Mouse (Mus musculus) hindbrain, embryonic 14.5 days (tissue): ENCODE results near the gene Plekhf1. TPM values are rescaled to one million over a fixed set of nuclear protein-coding genes. Genes with fewer than 3 reads are reported as not detected.

Experiments used
- ATAC-seq: fragments of 200-750 bp; cut with Nextera tagmentation; 2 replicates; pipeline ENCODE4 v1.8.0; 2017; ENCODE audit warnings: moderate number of reproducible peaks, mild to moderate bottlenecking, moderate TSS enrichment, moderate library complexity; ENCODE audit not compliant: low FRiP score
- DNase-seq: peaks from one replicate; pipeline ENCODE4 v3.0.0-alpha.2; 2015; ENCODE audit warnings: low spot score
- H3K27ac ChIP-seq: fragments of 300-500 bp; sonication (generic); 2 replicates; pipeline ENCODE4 v1.5.1; 2014; ENCODE audit warnings: mild to moderate bottlenecking, moderate library complexity
- H3K27me3 ChIP-seq: fragments of 300-500 bp; sonication (generic); 2 replicates; pipeline ENCODE4 v1.6.1; 2014; ENCODE audit warnings: mild to moderate bottlenecking, low read length, mixed read lengths; ENCODE audit not compliant: control insufficient read depth, insufficient read depth
- H3K36me3 ChIP-seq: fragments of 300-500 bp; sonication (generic); replicated peaks from 2 replicates; pipeline ENCODE4 v1.6.1; 2014; ENCODE audit not compliant: control insufficient read depth, insufficient read depth
- H3K4me1 ChIP-seq: fragments of 300-500 bp; sonication (generic); replicated peaks from 2 replicates; pipeline ENCODE4 v1.6.1; 2014; ENCODE audit warnings: antibody characterized with exemption, low read length, mixed read lengths; ENCODE audit not compliant: control insufficient read depth, insufficient read depth
- H3K4me2 ChIP-seq: fragments of 300-500 bp; sonication (generic); replicated peaks from 2 replicates; pipeline ENCODE4 v1.6.1; 2014; ENCODE audit warnings: mild to moderate bottlenecking, moderate library complexity
- H3K4me3 ChIP-seq: fragments of 300-500 bp; sonication (generic); replicated peaks from 2 replicates; pipeline ENCODE4 v1.5.1; 2014; ENCODE audit warnings: mild to moderate bottlenecking, low read length
- H3K9ac ChIP-seq: fragments of 300-500 bp; sonication (generic); 2 replicates; pipeline ENCODE4 v1.6.1; 2014
- H3K9me3 ChIP-seq: fragments of 300-500 bp; sonication (generic); 2 replicates; pipeline ENCODE4 v1.6.1; 2016; ENCODE audit warnings: low read length; ENCODE audit not compliant: control insufficient read depth
- WGBS: fragments of 180-500 bp; shearing (Covaris S2); extraction: QIAGEN DNeasy Blood & Tissue Kit; methylation state at CpG from one replicate; pipeline ENCODE4 v1.1.7; 2014; 5-methylcytosine and 5-hydroxymethylcytosine counted together
- polyA plus RNA-seq: library from polyadenylated mRNA; unstranded; fragments of >200 nt; fragmentation: Nextera tagmentation; extraction: Ambion mirVana; gene quantifications from 2 replicates; pipeline ENCODE4 v1.2.1, GENCODE M21; 2014

The Plekhf1 gene
- polyA plus RNA-seq, 1 experiment from 2014 or later, result 0.66 TPM

DNA sequence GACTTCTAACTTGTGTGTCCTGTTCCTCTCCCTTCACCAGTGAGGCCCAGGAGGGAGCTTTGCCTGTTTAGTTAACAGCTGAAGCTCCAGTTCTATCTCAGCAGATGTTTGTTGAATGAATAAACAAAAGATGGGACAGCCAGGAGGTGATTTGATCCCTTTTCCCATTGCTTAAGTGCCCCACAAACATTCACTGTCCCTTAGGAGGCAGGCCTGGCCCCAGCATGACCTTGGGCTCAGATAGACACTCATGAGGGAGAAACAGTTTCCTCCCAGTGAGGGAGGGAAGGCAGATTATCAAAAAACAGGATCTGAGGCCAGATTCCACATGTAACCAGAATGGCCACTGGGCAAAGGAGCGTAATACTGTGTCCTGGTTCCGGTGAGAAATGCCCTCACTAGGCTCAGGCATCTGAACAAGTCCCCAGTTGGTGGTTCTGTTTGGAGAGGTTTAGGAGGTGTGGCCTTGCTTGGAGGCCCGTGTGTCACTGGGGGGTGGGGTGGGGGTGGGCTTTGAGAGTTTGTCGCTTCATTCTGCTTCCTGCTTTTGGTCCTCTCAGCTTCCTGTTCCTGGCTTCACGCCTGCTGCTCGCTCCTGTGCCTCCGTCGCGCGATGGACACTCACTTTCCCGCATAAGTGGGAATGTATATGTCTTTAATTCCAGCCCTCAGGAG is 18.2 kb downstream of the Plekhf1 start:
- WGBS, result 77% methylated on average over 11 of the region's 11 CpGs
- H3K27ac ChIP-seq, result no peak overlapping the region
- ATAC-seq, result no peak

DNA sequence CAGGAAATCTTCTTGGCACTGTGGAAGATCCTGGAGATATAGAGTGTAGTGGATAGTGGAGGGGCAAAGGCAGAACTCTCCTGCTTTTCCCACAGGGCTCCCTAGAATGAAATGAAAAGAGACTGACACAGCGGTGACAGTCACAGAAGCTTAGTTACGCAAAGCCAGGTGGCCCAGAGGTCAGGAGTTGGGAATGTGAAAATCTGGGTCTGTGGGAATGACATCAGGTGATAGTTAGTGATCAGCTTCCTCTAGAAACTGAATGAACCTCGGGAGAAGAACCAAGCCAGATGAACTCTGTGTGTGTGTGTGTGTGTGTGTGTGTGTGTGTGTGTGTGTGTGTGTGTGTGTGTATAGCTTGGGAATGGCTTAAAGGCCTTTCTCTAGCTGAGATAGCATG is 18.8 kb downstream of the Plekhf1 start:
- H3K27ac ChIP-seq, result no peak overlapping the region
- no peaks in the 10 kb centered on the region for H3K36me3 ChIP-seq
- H3K27me3 ChIP-seq, result no peaks in the 10 kb centered on the region
- no peaks in the 10 kb centered on the region for H3K4me1 ChIP-seq
- DNase-seq (no peak), ATAC-seq (no peak)
- H3K4me3 ChIP-seq, result no peak overlapping the region
- H3K9ac ChIP-seq, result no peak overlapping the region
- no peak overlapping the region for H3K4me2 ChIP-seq
- WGBS, result 72% methylated on average over 3 of the region's 3 CpGs
- H3K9me3 ChIP-seq, result no peaks in the 10 kb centered on the region

More for the DNA sequence above, 18.2 kb downstream of the Plekhf1 start:
- no peak overlapping the region for H3K4me3 ChIP-seq
- no peak for DNase-seq
- H3K36me3 ChIP-seq, result no peaks in the 10 kb centered on the region
- no peak overlapping the region for H3K4me2 ChIP-seq
- no peaks in the 10 kb centered on the region for H3K4me1 ChIP-seq
- no peak overlapping the region for H3K9ac ChIP-seq
- H3K27me3 ChIP-seq, result no peaks in the 10 kb centered on the region
- H3K9me3 ChIP-seq, result no peaks in the 10 kb centered on the region

- Histone ChIP-seq H3K27me3 (no peaks in the 10 kb centered on the region), H3K4me2 (no peak overlapping the region), H3K27ac (no peak overlapping the region), H3K36me3 (no peaks in the 10 kb centered on the region), H3K9me3 (no peaks in the 10 kb centered on the region), H3K9ac (no peak overlapping the region), H3K4me1 (no peaks in the 10 kb centered on the region), H3K4me3 (no peak overlapping the region)
- no peak for DNase-seq
- WGBS, result 78% methylated on average over 3 of the region's 3 CpGs
- no peak for ATAC-seq
Observed at GRCm38 (mm10) chr7:38206564-38206963, 21.3 kb downstream of the Plekhf1 start.

- ATAC-seq (no peak), DNase-seq (no peak)
- H3K36me3 ChIP-seq, result no peaks in the 10 kb centered on the region
- H3K9me3 ChIP-seq, result no peaks in the 10 kb centered on the region
- WGBS, result 23% methylated on average over 2 of the region's 2 CpGs
- no peak overlapping the region for H3K4me3 ChIP-seq
- H3K27me3 ChIP-seq, result no peaks in the 10 kb centered on the region
- H3K4me1 ChIP-seq, result no peaks in the 10 kb centered on the region
- H3K9ac ChIP-seq, result no peak overlapping the region
- H3K27ac ChIP-seq, result no peak overlapping the region
- no peak overlapping the region for H3K4me2 ChIP-seq
Observed at GRCm38 (mm10) chr7:38205801-38206200, 22.0 kb downstream of the Plekhf1 start.

- no peak overlapping the region for H3K4me2 ChIP-seq
- no peaks in the 10 kb centered on the region for H3K27me3 ChIP-seq
- no peak overlapping the region for H3K9ac ChIP-seq
- no peaks in the 10 kb centered on the region for H3K4me1 ChIP-seq
- 92% methylated on average over 6 of the region's 6 CpGs for WGBS
- H3K27ac ChIP-seq, result no peak overlapping the region
- no peaks in the 10 kb centered on the region for H3K9me3 ChIP-seq
- no peaks in the 10 kb centered on the region for H3K36me3 ChIP-seq
- no peak for DNase-seq
- ATAC-seq, result no peak
- no peak overlapping the region for H3K4me3 ChIP-seq
Observed at GRCm38 (mm10) chr7:38204314-38204713, 23.5 kb downstream of the Plekhf1 start.

DNA sequence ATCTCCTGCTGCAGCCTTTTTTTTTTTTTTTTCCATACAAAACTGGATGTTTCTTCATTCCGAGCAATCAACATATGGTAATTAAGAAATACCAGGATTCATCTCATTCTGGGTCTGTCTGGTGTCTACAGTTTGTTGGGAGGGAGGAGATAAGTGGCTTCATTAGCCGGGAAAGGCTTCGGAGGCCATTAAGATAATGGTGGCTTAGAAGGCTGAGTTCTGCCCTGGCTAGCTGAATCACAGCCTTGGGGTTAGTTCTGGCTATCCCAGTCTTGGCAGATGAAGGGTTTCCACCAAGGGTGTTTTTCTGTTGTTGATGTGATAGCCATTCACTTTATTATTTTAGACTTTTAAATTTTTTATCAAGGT is 26.5 kb downstream of the Plekhf1 start:
- H3K9me3 ChIP-seq, result no peaks in the 10 kb centered on the region
- H3K36me3 ChIP-seq, result no peaks in the 10 kb centered on the region
- DNase-seq (no peak), ATAC-seq (no peak)
- 48% methylated on average over 3 of the region's 3 CpGs for WGBS
- H3K4me2 ChIP-seq, result peak overlapping the region; percentile 58
- H3K27me3 ChIP-seq, result no peaks in the 10 kb centered on the region
- H3K4me1 ChIP-seq, result no peaks in the 10 kb centered on the region
- no peak overlapping the region for H3K9ac ChIP-seq
- H3K4me3 ChIP-seq, result no peak overlapping the region
- no peak overlapping the region for H3K27ac ChIP-seq

- Histone ChIP-seq H3K9me3 (no peaks in the 10 kb centered on the region), H3K36me3 (no peaks in the 10 kb centered on the region), H3K27me3 (no peaks in the 10 kb centered on the region), H3K4me2 (peak overlapping the region; percentile 58), H3K9ac (peak overlapping the region; percentile 45), H3K27ac (peak overlapping the region; percentile 9; the same call in 1 of the 2 replicates), H3K4me3 (peak overlapping the region; percentile 26), H3K4me1 (no peaks in the 10 kb centered on the region)
- DNase-seq (peak; percentile 94), ATAC-seq (peak; percentile 88)
- WGBS, result 2% methylated on average over 28 of the region's 28 CpGs
Observed at GRCm38 (mm10) chr7:38200606-38201289, 27.1 kb downstream of the Plekhf1 start.

- Histone ChIP-seq H3K27ac (peak overlapping the region; percentile 9; the same call in 1 of the 2 replicates), H3K27me3 (no peaks in the 10 kb centered on the region), H3K9ac (peak overlapping the region; percentile 45), H3K36me3 (no peaks in the 10 kb centered on the region), H3K4me2 (peak overlapping the region; percentile 58), H3K4me3 (peak overlapping the region; percentile 26), H3K4me1 (no peaks in the 10 kb centered on the region), H3K9me3 (no peaks in the 10 kb centered on the region)
- ATAC-seq, result no peak
- 75% methylated on average over 8 of the region's 8 CpGs for WGBS
- no peak for DNase-seq
Observed at GRCm38 (mm10) chr7:38199907-38200605, 27.8 kb downstream of the Plekhf1 start.

- DNase-seq (no peak), ATAC-seq (no peak)
- Histone ChIP-seq H3K4me2 (no peak overlapping the region), H3K4me1 (no peaks in the 10 kb centered on the region), H3K27me3 (no peaks in the 10 kb centered on the region), H3K9me3 (no peaks in the 10 kb centered on the region), H3K27ac (no peak overlapping the region), H3K36me3 (peaks cover 7% of the 10 kb centered on the region; the same call in 1 of the 2 replicates), H3K4me3 (no peak overlapping the region), H3K9ac (no peak overlapping the region)
- WGBS, result 42% methylated on average over 10 of the region's 10 CpGs
Observed at GRCm38 (mm10) chr7:38191571-38191970, 36.2 kb downstream of the Plekhf1 start.
